In genomic region chr10:32639173-32639572, GRCm38 (mm10) we compare ENCODE assay signal across 15 mouse cellular contexts.
"Had no signal": no experiment of that assay in that cellular context is flagged by ENCODE, and none has a peak within 500 bp of the region (broad histone marks: within the 10 kb centered on the region; RNA-seq: fewer than 3 reads in every experiment).

No protein-coding gene starts in this region.

- H3K4me3 ChIP-seq: intestine, embryonic 15.5 days; limb, embryonic 12.5 days; limb, embryonic 15.5 days had no signal

- H3K4me2 ChIP-seq: intestine, embryonic 15.5 days; limb, embryonic 12.5 days; limb, embryonic 15.5 days; liver, embryonic 11.5 days; lung, embryonic 14.5 days had no signal

- H3K36me3 ChIP-seq: intestine, embryonic 15.5 days; limb, embryonic 12.5 days; limb, embryonic 15.5 days had no signal

- H3K27me3 ChIP-seq: intestine, embryonic 15.5 days; limb, embryonic 12.5 days; limb, embryonic 15.5 days had no signal

- H3K9ac ChIP-seq: intestine, embryonic 15.5 days; limb, embryonic 12.5 days; limb, embryonic 15.5 days; liver, embryonic 14.5 days; liver, postnatal 0 days; lung, embryonic 14.5 days had no signal

- ATAC-seq: intestine, embryonic 15.5 days; liver, postnatal 0 days; lung, postnatal 0 days had no signal

- H3K27ac ChIP-seq: intestine, embryonic 15.5 days; limb, embryonic 12.5 days; limb, embryonic 15.5 days; liver, embryonic 14.5 days; macrophage had no signal

- H3K9me3 ChIP-seq: intestine, embryonic 15.5 days; limb, embryonic 12.5 days; limb, embryonic 15.5 days had no signal

- DNase-seq: kidney, adult 11 months; kidney, postnatal 10 days; kidney, postnatal 4 days; left cerebral cortex, postnatal 4 days; liver, postnatal 0 days; lung, embryonic 14.5 days; thymus, adult 18-20 months; thymus, postnatal 36 days had no signal

- H3K4me1 ChIP-seq: intestine, embryonic 15.5 days; limb, embryonic 12.5 days; limb, embryonic 15.5 days had no signal
